Mouse (Mus musculus) embryonic facial prominence, embryonic 11.5 days (tissue): ENCODE measurements at regions not wholly inside any gene's neighbourhood (a gene's known extent, or its start where the extent isn't known, plus 50 kb on each side); places are given as distances from the start of the nearest gene placed in this dataset.
A peak's percentile ranks its signal among the peaks of the same experiment; 100 is the strongest.

Experiments
- ATAC-seq: fragments of 200-750 bp; cut with Nextera tagmentation; replicated peaks from 2 replicates; pipeline ENCODE4 v1.8.0; 2017; ENCODE audit warnings: low read depth; ENCODE audit not compliant: insufficient number of reproducible peaks, low FRiP score, low TSS enrichment
- DNase-seq: peaks from one replicate; pipeline ENCODE4 v3.0.0-alpha.2; 2015; ENCODE audit warnings: low spot score
- H3K27ac ChIP-seq: fragments of 300-500 bp; sonication (generic); replicated peaks from 2 replicates; pipeline ENCODE4 v1.5.1; 2014; ENCODE audit warnings: mild to moderate bottlenecking, low read depth, low read length, control low read depth
- H3K27me3 ChIP-seq: fragments of 300-500 bp; sonication (generic); 2 replicates; pipeline ENCODE4 v1.6.1; 2014; ENCODE audit warnings: mild to moderate bottlenecking, low read length, moderate library complexity, mixed read lengths; ENCODE audit not compliant: control insufficient read depth, insufficient read depth
- H3K36me3 ChIP-seq: fragments of 300-500 bp; sonication (generic); replicated peaks from 2 replicates; pipeline ENCODE4 v1.6.1; 2014; ENCODE audit warnings: low read depth, mild to moderate bottlenecking, low read length, moderate library complexity, mixed read lengths; ENCODE audit not compliant: control insufficient read depth, insufficient read depth
- H3K4me1 ChIP-seq: fragments of 300-500 bp; sonication (generic); 2 replicates; pipeline ENCODE4 v1.6.1; 2014; ENCODE audit warnings: low read length, mixed read lengths; ENCODE audit not compliant: control insufficient read depth, insufficient read depth
- H3K4me2 ChIP-seq: fragments of 300-500 bp; sonication (generic); 2 replicates; pipeline ENCODE4 v1.6.1; 2014; ENCODE audit warnings: low read depth, mild to moderate bottlenecking, control low read depth, low read length, moderate library complexity
- H3K4me3 ChIP-seq: fragments of 300-500 bp; sonication (generic); 2 replicates; pipeline ENCODE4 v1.5.1; 2014; ENCODE audit warnings: low read depth, low read length, control low read depth
- H3K9ac ChIP-seq: fragments of 300-500 bp; sonication (generic); replicated peaks from 2 replicates; pipeline ENCODE4 v1.6.1; 2014; ENCODE audit warnings: mild to moderate bottlenecking, control low read depth, low read length
- H3K9me3 ChIP-seq: fragments of 300-500 bp; sonication (generic); replicated peaks from 2 replicates; pipeline ENCODE4 v1.6.1; 2016; ENCODE audit warnings: mild to moderate bottlenecking, low read length, inconsistent platforms, mixed read lengths; ENCODE audit not compliant: control insufficient read depth
- WGBS: fragments of 180-500 bp; shearing (Covaris S2); extraction: QIAGEN DNeasy Blood & Tissue Kit; methylation state at CpG from one replicate; pipeline ENCODE4 v1.1.7; 2014; 5-methylcytosine and 5-hydroxymethylcytosine counted together

GRCm38 (mm10) chr5:4561139-4561470 lies 196.7 kb downstream of the Fzd1 start:
- H3K27ac ChIP-seq: no peak overlapping the region
- no peak overlapping the region for H3K4me2 ChIP-seq
- WGBS: 70% methylated on average over 4 of the region's 4 CpGs
- no peak overlapping the region for H3K9ac ChIP-seq
- H3K9me3 ChIP-seq: no peaks in the 10 kb centered on the region
- H3K27me3 ChIP-seq: no peaks in the 10 kb centered on the region
- H3K36me3 ChIP-seq: no peaks in the 10 kb centered on the region
- ATAC-seq (no peak), DNase-seq (no peak)
- no peak overlapping the region for H3K4me3 ChIP-seq
- H3K4me1 ChIP-seq: no peaks in the 10 kb centered on the region

GRCm38 (mm10) chr5:4560370-4561138 lies 197.3 kb downstream of the Fzd1 start:
- Histone ChIP-seq H3K4me3 (no peak overlapping the region), H3K4me2 (no peak overlapping the region), H3K27ac (no peak overlapping the region), H3K36me3 (no peaks in the 10 kb centered on the region), H3K9ac (no peak overlapping the region), H3K4me1 (no peaks in the 10 kb centered on the region), H3K27me3 (no peaks in the 10 kb centered on the region), H3K9me3 (no peaks in the 10 kb centered on the region)
- WGBS: 71% methylated on average over 7 of the region's 7 CpGs
- ATAC-seq: no peak
- DNase-seq: peak; percentile 33

GRCm38 (mm10) chr5:4554972-4555371 lies 202.9 kb downstream of the Fzd1 start:
- H3K27me3 ChIP-seq: no peaks in the 10 kb centered on the region
- 73% methylated on average over 2 of the region's 2 CpGs for WGBS
- no peak overlapping the region for H3K4me3 ChIP-seq
- H3K36me3 ChIP-seq: no peaks in the 10 kb centered on the region
- DNase-seq: no peak
- ATAC-seq: no peak
- H3K27ac ChIP-seq: no peak overlapping the region
- no peaks in the 10 kb centered on the region for H3K9me3 ChIP-seq
- no peak overlapping the region for H3K4me2 ChIP-seq
- H3K4me1 ChIP-seq: no peaks in the 10 kb centered on the region
- H3K9ac ChIP-seq: no peak overlapping the region

GRCm38 (mm10) chr5:4538572-4538971 lies 219.3 kb downstream of the Fzd1 start:
- ATAC-seq: no peak
- no peaks in the 10 kb centered on the region for H3K4me1 ChIP-seq
- no peak overlapping the region for H3K27ac ChIP-seq
- DNase-seq: no peak
- H3K36me3 ChIP-seq: no peaks in the 10 kb centered on the region
- H3K4me2 ChIP-seq: no peak overlapping the region
- no peaks in the 10 kb centered on the region for H3K27me3 ChIP-seq
- 77% methylated on average over 6 of the region's 6 CpGs for WGBS
- H3K9ac ChIP-seq: no peak overlapping the region
- H3K4me3 ChIP-seq: no peak overlapping the region
- no peaks in the 10 kb centered on the region for H3K9me3 ChIP-seq

GRCm38 (mm10) chr5:4536790-4537189 lies 221.0 kb downstream of the Fzd1 start:
- 79% methylated on average over 2 of the region's 2 CpGs for WGBS
- Histone ChIP-seq H3K9me3 (no peaks in the 10 kb centered on the region), H3K27ac (no peak overlapping the region), H3K27me3 (no peaks in the 10 kb centered on the region), H3K4me1 (no peaks in the 10 kb centered on the region), H3K4me3 (no peak overlapping the region), H3K9ac (no peak overlapping the region), H3K4me2 (no peak overlapping the region), H3K36me3 (no peaks in the 10 kb centered on the region)
- ATAC-seq (no peak), DNase-seq (no peak)

- H3K9me3 ChIP-seq: no peaks in the 10 kb centered on the region
- ATAC-seq: no peak
These were observed 221.9 kb downstream of the Fzd1 start for GRCm38 (mm10) chr5:4535951-4536350.

GRCm38 (mm10) chr5:4534512-4534911 lies 223.3 kb downstream of the Fzd1 start:
- Histone ChIP-seq H3K36me3 (no peaks in the 10 kb centered on the region), H3K4me1 (peaks cover 3% of the 10 kb centered on the region; the same call in 1 of the 2 replicates), H3K4me2 (no peak overlapping the region), H3K4me3 (no peak overlapping the region), H3K9me3 (no peaks in the 10 kb centered on the region), H3K27me3 (no peaks in the 10 kb centered on the region), H3K27ac (no peak overlapping the region), H3K9ac (no peak overlapping the region)
- ATAC-seq (peak; percentile 55; the same call in 1 of the 2 replicates), DNase-seq (peak; percentile 85)
- WGBS: 56% methylated on average over 2 of the region's 2 CpGs

More at GRCm38 (mm10) chr5:4535951-4536350, 221.9 kb downstream of the Fzd1 start:
- Histone ChIP-seq H3K27me3 (no peaks in the 10 kb centered on the region), H3K4me2 (no peak overlapping the region), H3K4me1 (no peaks in the 10 kb centered on the region), H3K27ac (no peak overlapping the region), H3K9ac (no peak overlapping the region), H3K4me3 (no peak overlapping the region), H3K36me3 (no peaks in the 10 kb centered on the region)
- 51% methylated on average over 8 of the region's 8 CpGs for WGBS
- peak; percentile 60 for DNase-seq

GRCm38 (mm10) chr5:4530236-4531067 lies 227.4 kb downstream of the Fzd1 start:
- Histone ChIP-seq H3K9me3 (no peaks in the 10 kb centered on the region), H3K27ac (no peak overlapping the region), H3K36me3 (no peaks in the 10 kb centered on the region), H3K4me3 (no peak overlapping the region), H3K27me3 (no peaks in the 10 kb centered on the region), H3K9ac (no peak overlapping the region), H3K4me1 (peaks cover 3% of the 10 kb centered on the region; the same call in 1 of the 2 replicates), H3K4me2 (no peak overlapping the region)
- WGBS: 26% methylated on average over 10 of the region's 10 CpGs
- DNase-seq (no peak), ATAC-seq (0 out of 2 replicates have a peak, but pooled peaks have one; percentile 48)
